Mouse (Mus musculus): ENCODE measurements at regions not wholly inside any gene's neighbourhood (a gene's known extent, or its start where the extent isn't known, plus 50 kb on each side); places are given as distances from the start of the nearest gene placed in this dataset.
A peak's percentile ranks its signal among the peaks of the same experiment; 100 is the strongest.

GRCm38 (mm10) chr5:42364116-42364515 is 296.4 kb downstream of the Gm16223 start:
- no peak for DNase-seq (ENCODE audit: low spot score)

- no peak for DNase-seq (ENCODE audit: low spot score)
Observed at GRCm38 (mm10) chr5:42387959-42388358, 320.2 kb downstream of the Gm16223 start.

GRCm38 (mm10) chr5:42396695-42397094 is 328.9 kb downstream of the Gm16223 start:
- DNase-seq (ENCODE audit: low spot score), result no peak

- no peak for DNase-seq (ENCODE audit: low spot score)
Observed at GRCm38 (mm10) chr5:42409981-42410380, 342.2 kb downstream of the Gm16223 start.

- DNase-seq (ENCODE audit: low spot score), result peak; percentile 46
Observed at GRCm38 (mm10) chr5:42412296-42412695, 344.5 kb downstream of the Gm16223 start.

GRCm38 (mm10) chr5:42425902-42426301 is 358.1 kb downstream of the Gm16223 start:
- no peak for DNase-seq (ENCODE audit: low spot score)

GRCm38 (mm10) chr5:42433147-42433546 is 365.4 kb downstream of the Gm16223 start:
- DNase-seq (ENCODE audit: low spot score), result no peak

GRCm38 (mm10) chr5:42448644-42449043 is 380.9 kb downstream of the Gm16223 start:
- DNase-seq (ENCODE audit: low spot score), result no peak

- no peak for DNase-seq (ENCODE audit: low spot score)
Observed at GRCm38 (mm10) chr5:42449581-42449980, 381.8 kb downstream of the Gm16223 start.

GRCm38 (mm10) chr5:42453707-42454106 is 385.9 kb downstream of the Gm16223 start:
- no peak for DNase-seq (ENCODE audit: low spot score)

- no peak for DNase-seq (ENCODE audit: low spot score)
Observed at GRCm38 (mm10) chr5:42461195-42461594, 393.4 kb downstream of the Gm16223 start.

- DNase-seq (ENCODE audit: low spot score), result no peak
Observed at GRCm38 (mm10) chr5:42464814-42465213, 397.1 kb downstream of the Gm16223 start.

GRCm38 (mm10) chr5:42473493-42473892 is 405.7 kb downstream of the Gm16223 start:
- no peak for DNase-seq (ENCODE audit: low spot score)

- no peak for DNase-seq (ENCODE audit: low spot score)
Observed at GRCm38 (mm10) chr5:42502124-42502801, 434.5 kb downstream of the Gm16223 start.

- DNase-seq (ENCODE audit: low spot score), result no peak
Observed at GRCm38 (mm10) chr5:42502802-42503136, 435.0 kb downstream of the Gm16223 start.

- DNase-seq (ENCODE audit: low spot score), result no peak
Observed at GRCm38 (mm10) chr5:42509200-42509599, 441.4 kb downstream of the Gm16223 start.

GRCm38 (mm10) chr5:42523116-42524113 is 455.7 kb downstream of the Gm16223 start:
- DNase-seq (ENCODE audit: low spot score), result no peak

GRCm38 (mm10) chr5:42525431-42525830 is 457.7 kb downstream of the Gm16223 start:
- DNase-seq (ENCODE audit: low spot score), result no peak

- no peak for DNase-seq (ENCODE audit: low spot score)
Observed at GRCm38 (mm10) chr5:42560537-42560936, 492.8 kb downstream of the Gm16223 start.

GRCm38 (mm10) chr5:42563406-42563805 is 495.6 kb downstream of the Gm16223 start:
- DNase-seq (ENCODE audit: low spot score), result no peak

GRCm38 (mm10) chr5:42575971-42576370 is 508.2 kb downstream of the Gm16223 start:
- no peak for DNase-seq (ENCODE audit: low spot score)

GRCm38 (mm10) chr5:42578208-42578844 is 510.6 kb downstream of the Gm16223 start:
- DNase-seq (ENCODE audit: low spot score), result no peak

GRCm38 (mm10) chr5:42620698-42621097 is 552.9 kb downstream of the Gm16223 start:
- DNase-seq (ENCODE audit: low spot score), result no peak

Measured in MN1 (cell line).